Mouse (Mus musculus) spleen, adult 2 months (tissue): Measurements from ENCODE around the gene Stxbp2. TPM values are rescaled to one million over a fixed set of nuclear protein-coding genes. Genes with fewer than 3 reads are reported as not detected.

Experiments
- DNase-seq, 2 experiments: peaks; one replicate each; pipeline versions ENCODE4 v3.0.0 to v3.0.0-alpha.2; 2012 to 2021; ENCODE audit warnings: low spot score in 2 of 2, low read depth in 1 of 2
- H3K27ac ChIP-seq: fragments of 200-500 bp; 2 replicates; pipeline ENCODE4 v1.5.1; 2012; ENCODE audit warnings: low read length, inconsistent platforms; ENCODE audit not compliant: insufficient read depth
- H3K27me3 ChIP-seq: fragments of 200-500 bp; 2 replicates; pipeline ENCODE4 v1.6.1; 2012; ENCODE audit warnings: mild to moderate bottlenecking, moderate library complexity, low read length, inconsistent platforms; ENCODE audit not compliant: control insufficient read depth, insufficient read depth
- H3K36me3 ChIP-seq: fragments of 200-500 bp; 2 replicates; pipeline ENCODE4 v1.6.1; 2012; ENCODE audit warnings: mild to moderate bottlenecking, low read length, inconsistent platforms; ENCODE audit not compliant: control insufficient read depth, insufficient read depth
- H3K4me1 ChIP-seq: fragments of 200-500 bp; 2 replicates; pipeline ENCODE4 v1.6.1; 2011; ENCODE audit warnings: inconsistent platforms; ENCODE audit not compliant: control insufficient read depth, insufficient read depth, insufficient read length
- H3K4me3 ChIP-seq: fragments of 200-500 bp; 2 replicates; pipeline ENCODE4 v1.5.1; 2011; ENCODE audit warnings: mild to moderate bottlenecking, inconsistent platforms; ENCODE audit not compliant: insufficient read depth, insufficient read length; ENCODE audit errors: extremely low read depth
- CTCF ChIP-seq: fragments of 200-500 bp; IDR thresholded peaks from 2 replicates; pipeline ENCODE4 v1.5.1; 2011; ENCODE audit warnings: mild to moderate bottlenecking, inconsistent platforms; ENCODE audit not compliant: insufficient read depth, insufficient read length, insufficient replicate concordance; ENCODE audit errors: extremely low read depth
- POLR2A ChIP-seq: fragments of 200-500 bp; IDR thresholded peaks from 2 replicates; pipeline ENCODE4 v1.6.1; 2011; ENCODE audit warnings: low read depth, low read length, inconsistent platforms
- WGBS: fragments of 180-500 bp; shearing (Covaris S2); methylation state at CpG from one replicate; pipeline ENCODE4 v1.1.7; 2018; 5-methylcytosine and 5-hydroxymethylcytosine counted together
- polyA plus RNA-seq: library from polyadenylated mRNA; depleted of rRNA; stranded (reverse); fragments of >200 nt; gene quantifications from 2 replicates; pipeline ENCODE4 v1.2.3, GENCODE M21; 2012

Stxbp2 gene
- polyA plus RNA-seq, 1 experiment: 129 TPM

DNA sequence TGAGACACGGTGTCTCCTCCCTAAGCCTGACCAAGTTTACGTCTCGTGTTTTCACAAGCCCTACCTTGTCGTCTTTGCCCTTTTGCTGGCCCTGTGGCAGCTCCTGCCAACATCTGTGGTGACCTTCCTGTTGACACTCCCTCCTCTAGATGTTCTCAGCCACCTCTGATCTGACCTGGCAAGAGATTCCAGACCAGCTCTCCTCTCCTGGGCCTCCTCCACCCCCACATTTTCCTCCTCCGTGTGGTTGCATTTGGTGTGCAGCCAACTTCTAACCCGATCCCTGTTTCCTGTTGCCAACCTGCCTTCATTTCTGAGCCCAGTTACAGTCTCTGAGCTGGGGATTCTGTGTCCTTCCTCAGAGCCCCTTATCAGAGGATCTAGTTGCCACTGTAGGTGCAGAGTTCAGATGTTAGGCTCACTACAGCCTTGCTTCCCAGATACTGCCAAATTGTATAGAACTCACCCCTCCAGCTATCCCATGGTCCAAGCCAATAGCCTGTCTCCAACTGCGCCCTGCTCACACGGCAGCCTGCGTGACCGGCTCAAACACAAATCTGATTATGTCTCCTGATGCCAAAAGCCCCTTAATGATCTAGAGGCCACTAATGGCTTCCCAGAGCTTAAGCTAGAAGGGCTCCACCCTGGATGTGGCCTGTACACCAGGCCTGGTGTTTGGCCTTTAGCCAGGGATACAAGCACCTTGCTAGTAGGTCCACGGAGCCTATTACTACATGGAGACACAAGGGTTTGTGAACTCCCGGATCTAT is 21.5 kb upstream of the Stxbp2 start:
- Histone ChIP-seq H3K4me1 (no peaks in the 10 kb centered on the region), H3K27me3 (no peaks in the 10 kb centered on the region), H3K4me3 (no peak overlapping the region), H3K27ac (no peak overlapping the region), H3K36me3 (peaks cover 40% of the 10 kb centered on the region)
- 74% methylated on average over 12 of the region's 12 CpGs for WGBS
- TF ChIP-seq CTCF (no peak), POLR2A (no peak)
- DNase-seq: no peak

DNA sequence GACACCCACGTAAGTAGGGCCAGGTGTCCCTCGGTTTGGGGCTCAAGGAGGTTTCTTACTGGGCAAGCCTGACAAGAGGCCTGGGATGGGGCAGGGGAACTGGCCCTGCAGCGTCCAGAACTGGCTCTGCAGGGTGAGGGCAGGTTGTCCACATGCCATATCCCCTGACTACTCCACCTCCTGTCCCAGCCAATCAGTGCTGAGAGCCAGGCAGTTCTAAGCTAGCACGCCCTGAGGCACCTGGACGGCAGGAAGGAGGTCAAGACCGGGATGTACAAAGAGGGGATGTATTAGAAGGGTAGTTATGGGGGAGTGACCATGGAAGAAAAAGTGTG is 21.0 kb upstream of the Stxbp2 start:
- no peak overlapping the region for H3K27ac ChIP-seq
- no peaks in the 10 kb centered on the region for H3K4me1 ChIP-seq
- no peak for DNase-seq
- peaks cover 43% of the 10 kb centered on the region for H3K36me3 ChIP-seq
- no peaks in the 10 kb centered on the region for H3K27me3 ChIP-seq
- 94% methylated on average over 6 of the region's 6 CpGs for WGBS
- TF ChIP-seq POLR2A: no peak
- TF ChIP-seq CTCF: no peak
- no peak overlapping the region for H3K4me3 ChIP-seq

DNA sequence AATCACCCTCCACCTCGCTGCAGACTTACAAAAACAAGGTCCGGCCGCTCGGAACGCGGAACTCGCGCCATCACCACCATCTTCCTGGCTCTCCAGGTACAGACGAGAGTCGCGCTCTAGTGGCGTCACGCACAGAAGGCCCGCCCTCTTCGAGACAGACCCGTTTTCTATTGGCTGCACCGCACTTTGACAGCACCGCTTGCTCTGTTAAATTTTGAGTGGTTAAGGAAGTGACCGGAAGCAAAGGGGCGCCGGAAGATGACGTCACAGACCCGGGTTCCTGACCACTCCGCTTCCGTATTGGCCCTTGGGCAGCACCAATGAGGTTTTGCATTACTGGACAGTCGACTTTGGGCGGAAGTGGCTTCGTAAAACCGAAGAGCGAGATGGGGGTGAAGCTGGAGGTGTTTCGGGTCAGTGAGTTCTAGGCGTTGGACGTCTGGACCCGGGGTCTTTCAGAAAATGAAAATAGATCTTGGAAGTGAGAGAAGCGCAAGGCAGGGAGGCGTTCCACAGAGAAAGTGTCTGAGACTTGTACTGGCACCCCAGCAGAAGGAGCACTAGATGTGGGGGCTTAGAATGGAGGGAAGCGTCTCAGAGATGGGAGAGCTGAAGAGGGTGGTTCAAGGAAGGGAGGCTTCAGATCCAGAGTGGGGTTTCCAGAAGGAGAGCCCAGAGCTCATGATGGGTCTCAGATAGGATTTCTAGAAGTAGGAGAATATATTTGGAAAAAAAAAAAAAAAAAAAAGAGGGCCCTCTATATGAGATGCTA is 9.4 kb upstream of the Stxbp2 start, which contains the start of the genes Xab2 and Pet100:
Xab2 (minus strand) TSS at position 118 of the 772 bp plus-strand sequence.
Pet100 (plus strand) TSS at position 350 of the 772 bp plus-strand sequence.
- Histone ChIP-seq H3K27ac (no peak within 1 kb of the TSS), H3K4me1 (peaks cover 3% of the 10 kb centered on the region; the same call in 1 of the 2 replicates), H3K36me3 (peaks cover 12% of the 10 kb centered on the region), H3K27me3 (no peaks in the 10 kb centered on the region), H3K4me3 (peak within 1 kb of the TSS; percentile 74)
- WGBS: under 1% methylated on average over 37 of the region's 37 CpGs
- TF ChIP-seq CTCF: no peak
- peak; percentile 70 for TF ChIP-seq POLR2A
- DNase-seq: peak; percentile 97 to 100

DNA sequence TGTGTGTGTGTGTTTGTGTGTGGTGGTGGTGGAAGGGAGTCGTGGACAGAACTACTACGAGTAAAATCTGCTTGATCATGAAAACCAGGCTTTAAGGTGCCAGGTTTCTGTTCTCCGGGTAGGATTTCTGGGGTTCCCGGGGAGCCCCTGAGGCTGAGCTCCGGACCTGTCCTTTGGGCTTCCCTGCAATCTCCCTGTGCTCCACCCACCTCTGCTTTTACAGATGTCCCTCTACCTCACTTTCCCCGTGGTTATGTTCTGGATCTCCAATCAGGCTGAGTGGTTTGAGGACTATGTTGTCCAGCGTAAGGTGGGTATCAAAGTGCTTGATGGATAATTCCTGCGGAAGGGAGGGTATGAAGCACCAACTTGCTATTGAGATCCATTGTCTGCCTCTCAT is 8.6 kb upstream of the Stxbp2 start:
- Histone ChIP-seq H3K36me3 (peaks cover 8% of the 10 kb centered on the region), H3K27ac (no peak overlapping the region), H3K4me3 (peak overlapping the region; percentile 25; the same call in 1 of the 2 replicates), H3K27me3 (no peaks in the 10 kb centered on the region), H3K4me1 (peaks cover 3% of the 10 kb centered on the region; the same call in 1 of the 2 replicates)
- no peak for DNase-seq
- no peak for TF ChIP-seq CTCF
- no peak for TF ChIP-seq POLR2A
- 60% methylated on average over 8 of the region's 8 CpGs for WGBS

DNA sequence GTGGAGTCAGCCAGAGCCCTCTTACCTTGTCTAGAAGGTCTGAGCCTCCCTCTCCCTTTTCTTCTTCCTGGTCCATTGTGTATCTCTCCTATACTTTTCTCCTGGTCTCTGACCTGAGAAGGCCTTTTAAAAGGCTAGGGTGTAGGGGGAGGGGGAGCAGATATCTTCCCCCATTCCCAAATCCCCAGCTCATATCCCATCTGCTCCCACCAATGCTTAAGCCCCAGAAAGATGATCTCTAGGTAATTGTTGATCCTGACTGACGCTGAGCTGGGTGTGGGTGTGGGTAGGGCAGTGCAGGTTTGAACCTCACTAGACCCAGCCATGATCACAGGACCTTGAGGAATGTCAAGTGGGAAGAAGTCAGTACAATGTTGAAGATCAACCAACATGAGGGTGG is 5.3 kb upstream of the Stxbp2 start, which contains the start of gene Pcp2:
Pcp2 (minus strand) TSS at position 101 of the 400 bp plus-strand sequence.
- 96% methylated on average over 1 of the region's 1 CpGs for WGBS
- no peak for TF ChIP-seq POLR2A
- no peak for TF ChIP-seq CTCF
- Histone ChIP-seq H3K27ac (no peak within 1 kb of the TSS), H3K4me1 (peaks cover under 1% of the 10 kb centered on the region; the same call in 1 of the 2 replicates), H3K27me3 (no peaks in the 10 kb centered on the region), H3K4me3 (no peak within 1 kb of the TSS), H3K36me3 (no peaks in the 10 kb centered on the region)
- DNase-seq: no peak

DNA sequence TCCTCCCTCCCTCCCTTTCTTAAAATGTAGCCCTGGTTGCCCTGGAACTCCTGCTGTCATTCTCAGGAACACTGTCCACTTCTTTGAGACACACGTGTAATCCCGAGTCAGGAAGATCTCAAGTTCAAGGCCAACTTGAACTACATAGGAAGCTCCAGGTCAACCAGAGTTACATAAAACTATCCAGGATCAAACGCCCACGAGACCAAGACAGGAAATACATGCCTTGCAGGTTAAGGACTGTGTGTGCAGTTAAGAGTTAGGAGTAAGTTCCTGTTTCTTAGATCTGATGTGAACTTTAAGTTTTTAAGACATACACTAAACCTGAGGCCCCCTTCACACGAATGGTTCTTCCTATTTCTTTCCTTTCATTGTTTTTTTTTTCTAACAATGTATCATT is 3.8 kb upstream of the Stxbp2 start:
- H3K27me3 ChIP-seq: no peaks in the 10 kb centered on the region
- no peak overlapping the region for H3K4me3 ChIP-seq
- peaks cover 3% of the 10 kb centered on the region; the same call in 1 of the 2 replicates for H3K4me1 ChIP-seq
- DNase-seq: no peak
- H3K36me3 ChIP-seq: no peaks in the 10 kb centered on the region
- no peak overlapping the region for H3K27ac ChIP-seq
- 11% methylated on average over 5 of the region's 5 CpGs for WGBS
- TF ChIP-seq POLR2A: no peak
- TF ChIP-seq CTCF: no peak

DNA sequence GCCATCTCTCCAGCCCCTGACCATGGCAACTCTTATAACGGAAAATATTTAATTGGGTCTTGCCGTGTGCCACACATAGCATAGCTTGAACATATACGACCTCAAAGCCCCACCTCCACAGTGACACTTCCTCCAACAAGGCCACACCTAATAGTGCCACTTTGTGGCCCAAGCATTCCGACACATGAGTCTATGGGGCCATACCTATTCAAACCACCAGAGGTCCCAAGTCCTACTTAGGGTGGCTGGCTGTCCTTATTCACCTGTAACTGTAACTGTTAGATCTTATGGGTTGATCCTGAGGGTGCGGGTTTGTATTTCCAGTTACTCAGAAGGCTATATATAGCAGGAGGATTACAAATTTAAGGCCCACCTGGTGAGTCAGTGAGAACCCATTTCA is 2.7 kb upstream of the Stxbp2 start:
- TF ChIP-seq CTCF: no peak
- TF ChIP-seq POLR2A: no peak
- WGBS: 55% methylated on average over 5 of the region's 5 CpGs
- Histone ChIP-seq H3K36me3 (peaks cover under 1% of the 10 kb centered on the region; the same call in 1 of the 2 replicates), H3K4me1 (0 out of 2 replicates have a peak, but pooled peaks cover 3% of the 10 kb centered on the region), H3K27me3 (no peaks in the 10 kb centered on the region), H3K27ac (no peak overlapping the region), H3K4me3 (no peak overlapping the region)
- DNase-seq: peak; percentile 38 to 52
